Mouse (Mus musculus) olfactory bulb, adult 2 months (tissue): ENCODE results near the gene Fnip2.

Experiments used
- CTCF ChIP-seq: fragments of 200-500 bp; IDR thresholded peaks from 2 replicates; pipeline ENCODE4 v1.5.1; 2012; ENCODE audit warnings: low read depth, mild to moderate bottlenecking, low read length, moderate library complexity; ENCODE audit not compliant: insufficient read depth
- POLR2A ChIP-seq: fragments of 200-500 bp; IDR thresholded peaks from 2 replicates; pipeline ENCODE4 v1.6.1; 2012; ENCODE audit warnings: mild to moderate bottlenecking, low read depth, low read length, moderate library complexity; ENCODE audit not compliant: insufficient read depth

- TF ChIP-seq CTCF (no peak), POLR2A (no peak)
These were observed 17.7 kb downstream of the Fnip2 start for GRCm38 (mm10) chr3:79549751-79550393.
